Mouse (Mus musculus) megakaryocyte, adult 5-6 weeks (primary cell): Measurements from ENCODE around the gene Bora. TPM values are rescaled to one million over a fixed set of nuclear protein-coding genes. Genes with fewer than 3 reads are reported as not detected.
A peak's percentile ranks its signal among the peaks of the same experiment; 100 is the strongest.

Experiments used
- ATAC-seq: 2 replicates; pipeline ENCODE4 v1.8.0; 2016; ENCODE audit warnings: mild to moderate bottlenecking, inconsistent platforms; ENCODE audit not compliant: poor library complexity, severe bottlenecking
- total RNA-seq, 2 experiments: library from RNA; stranded (forward) in 1 of 2; stranded (reverse) in 1 of 2; fragments of 153-499, 151-499 nt in 1 of 2; fragments of 221-1000, 200-1000 nt in 1 of 2; gene quantifications; 2 replicates each; pipeline versions ENCODE4 v1.2.3 to v1.2.4; 2015 to 2017

Gene Bora
- total RNA-seq, 2 experiments from 2014 or later: 26.5 to 28.4 TPM

GRCm38 (mm10) chr14:99060616-99061015, 14.6 kb downstream of the Bora start:
- no peak for ATAC-seq

- ATAC-seq: no peak
Measured at GRCm38 (mm10) chr14:99063091-99063490, 17.1 kb downstream of the Bora start.

- ATAC-seq: no peak
Measured at GRCm38 (mm10) chr14:99071146-99071545, 25.1 kb downstream of the Bora start.

GRCm38 (mm10) chr14:99088947-99089346, 42.9 kb downstream of the Bora start:
- no peak for ATAC-seq

- ATAC-seq: peak; percentile 95
Measured at GRCm38 (mm10) chr14:99099267-99099966, 53.4 kb downstream of the Bora start, which contains the start of the genes Pibf1 and Dis3. Gene Pibf1, plus strand, starts transcription at chr14:99099424. Gene Dis3, minus strand, starts transcription at chr14:99099770.

GRCm38 (mm10) chr14:99099967-99100587, 54.1 kb downstream of the Bora start:
- peak; percentile 5; the same call in 1 of the 2 replicates for ATAC-seq

- ATAC-seq: no peak
Measured at GRCm38 (mm10) chr14:99103050-99103449, 57.0 kb downstream of the Bora start.

GRCm38 (mm10) chr14:99104542-99105123, 58.6 kb downstream of the Bora start:
- peak; percentile 19 for ATAC-seq

DNA sequence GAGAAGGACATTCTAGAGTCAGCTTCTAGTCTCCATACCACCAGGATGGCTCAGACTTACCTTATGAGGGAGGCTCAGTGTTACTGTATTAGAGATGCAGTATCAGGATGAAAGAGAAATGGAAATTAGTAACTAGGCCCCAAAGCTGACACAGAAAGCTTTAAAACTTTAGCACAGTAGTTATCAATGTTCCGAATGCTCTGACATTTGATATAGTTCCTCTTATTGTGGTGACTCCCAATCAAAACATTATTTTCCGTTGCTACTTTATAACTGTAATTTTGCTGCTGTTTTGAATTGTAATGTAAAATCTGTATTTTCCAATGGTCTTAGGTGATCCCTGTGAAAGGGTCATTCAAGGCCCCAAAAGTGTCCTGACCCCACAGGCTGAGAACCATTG, 60.6 kb downstream of the Bora start:
- ATAC-seq: no peak

DNA sequence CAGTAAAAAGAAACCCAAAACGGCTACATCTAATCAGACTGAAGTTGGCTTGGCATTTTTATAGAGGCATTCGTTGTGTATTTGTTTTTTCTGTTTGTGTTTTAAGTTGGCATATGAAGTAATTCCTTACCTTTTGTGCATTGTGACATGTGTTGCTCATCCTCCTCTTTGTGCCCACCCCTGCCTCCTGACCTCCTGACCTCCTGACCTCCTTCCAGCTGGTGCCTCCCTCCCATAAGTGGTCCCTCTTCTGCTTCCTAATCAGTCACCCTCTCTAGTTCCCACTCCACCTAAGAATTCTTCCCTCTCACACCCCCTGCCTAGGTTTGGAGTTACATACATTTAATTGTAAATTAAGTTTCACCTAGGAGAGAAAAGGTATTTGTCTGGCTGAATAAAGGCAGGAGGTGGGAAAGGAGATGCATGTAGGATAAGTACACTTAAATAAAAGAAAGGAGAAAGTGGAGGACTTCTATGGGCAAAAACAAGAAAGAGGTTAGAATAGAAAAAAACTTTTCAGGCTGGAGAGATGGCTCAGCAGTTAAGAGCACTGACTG, 61.7 kb downstream of the Bora start:
- ATAC-seq: no peak

GRCm38 (mm10) chr14:99108762-99109161, 62.7 kb downstream of the Bora start:
- ATAC-seq: 0 out of 2 replicates have a peak, but pooled peaks have one; percentile 21

DNA sequence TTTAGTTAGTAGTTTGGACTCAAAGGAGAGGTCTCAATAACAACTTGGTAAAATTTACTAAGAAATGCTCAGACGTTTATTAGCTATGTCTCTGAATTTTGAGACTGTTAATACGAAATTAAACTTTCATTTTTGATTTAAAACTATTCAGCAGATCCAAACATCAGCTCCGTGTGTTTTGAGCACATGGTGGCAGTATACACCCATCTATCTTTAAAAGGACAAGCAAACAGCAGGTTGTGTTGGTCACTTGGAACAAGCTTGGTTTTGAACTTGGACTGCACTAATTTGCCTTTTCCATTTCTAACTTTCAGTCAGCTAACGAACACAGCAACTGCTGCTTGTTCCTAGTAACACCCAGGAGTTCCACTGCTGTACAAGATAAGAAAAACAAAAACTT, 71.6 kb downstream of the Bora start:
- ATAC-seq: no peak

DNA sequence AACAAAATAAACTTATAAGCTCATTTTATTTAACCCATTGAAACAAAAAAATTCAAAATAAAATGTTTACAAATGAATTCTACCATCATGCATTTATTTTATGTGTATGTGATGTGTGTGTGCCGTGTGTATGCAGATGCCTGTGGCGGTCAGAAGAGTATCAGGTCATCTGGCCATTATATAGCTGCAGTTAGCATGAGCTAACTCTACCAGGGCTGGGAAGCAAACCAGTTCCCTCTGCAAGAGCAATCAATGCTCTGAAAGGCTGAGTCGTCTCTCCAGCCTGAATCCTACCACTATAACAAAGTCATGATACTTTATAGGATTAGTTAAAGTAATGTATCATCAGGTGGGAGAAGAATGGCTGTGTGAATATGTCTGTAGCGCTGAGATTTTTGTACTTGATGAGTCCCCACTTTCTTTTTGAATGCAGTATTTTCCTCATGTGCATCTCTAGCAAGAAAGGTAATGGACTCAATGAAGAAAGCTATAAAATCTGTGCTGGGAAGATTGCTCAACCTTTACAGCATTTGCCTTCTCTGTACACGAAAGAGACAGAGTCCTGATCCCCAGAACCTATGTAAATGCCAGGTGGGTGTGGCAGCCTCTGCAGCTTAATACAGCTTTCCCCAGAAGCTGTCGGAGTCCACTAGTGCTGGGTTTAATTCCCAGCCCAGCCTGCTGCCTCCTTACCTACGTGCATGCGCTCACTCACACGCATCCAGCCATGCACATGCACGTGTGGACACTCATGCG, 75.7 kb downstream of the Bora start:
- ATAC-seq: no peak

DNA sequence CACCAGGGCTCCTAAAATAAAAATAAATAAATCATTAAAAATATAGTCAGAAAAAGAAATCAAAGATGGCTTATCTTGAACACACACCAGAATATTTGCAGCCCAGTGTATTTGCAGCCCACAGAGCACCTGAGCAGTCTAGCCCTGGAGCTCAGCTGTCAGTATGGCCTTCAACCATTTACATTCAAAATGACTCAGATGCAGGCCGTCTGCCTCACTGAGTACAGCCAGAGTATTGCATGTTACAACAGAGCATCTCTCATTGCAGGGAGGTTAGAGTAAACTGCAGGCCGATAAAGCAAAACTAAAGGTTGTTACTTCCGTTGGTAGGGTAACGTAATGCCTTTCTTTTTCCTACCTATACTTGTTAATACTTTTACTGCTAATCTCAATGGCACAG, 78.1 kb downstream of the Bora start:
- no peak for ATAC-seq

Other genes with a start within 250 kb of the Bora start
- gene Rpl36a-ps1, start 51.9 kb upstream of the Bora start, total RNA-seq (2015): 12.9 and 18.5 TPM in 2 replicates
- gene Rpl36a-ps1, start 51.9 kb upstream of the Bora start, total RNA-seq (2017): 5.9 and 8.3 TPM in 2 replicates
- 53.6 and 61.1 TPM in 2 replicates for gene Mzt1, start 88 bp upstream of the Bora start, total RNA-seq (2015)
- 24.3 and 25.9 TPM in 2 replicates for gene Mzt1, start 88 bp upstream of the Bora start, total RNA-seq (2017)
- 22.5 and 24.0 TPM in 2 replicates for gene Pibf1, start 53.2 kb downstream of the Bora start, total RNA-seq (2015)
- 24.1 and 32.4 TPM in 2 replicates for gene Pibf1, start 53.2 kb downstream of the Bora start, total RNA-seq (2017)
- 17.6 and 18.2 TPM in 2 replicates for gene Dis3, start 53.5 kb downstream of the Bora start, total RNA-seq (2015)
- gene Dis3, start 53.5 kb downstream of the Bora start, total RNA-seq (2017): 17.2 and 26.1 TPM in 2 replicates